Mouse (Mus musculus) midbrain, embryonic 12.5 days (tissue): ENCODE data around the gene Foxf1. TPM values are rescaled to one million over a fixed set of nuclear protein-coding genes. Genes with fewer than 3 reads are reported as not detected.
A peak's percentile ranks its signal among the peaks of the same experiment; 100 is the strongest.

Source experiments
- ATAC-seq: fragments of 200-750 bp; cut with Nextera tagmentation; 2 replicates; pipeline ENCODE4 v1.8.0; 2017; ENCODE audit warnings: low read depth, moderate TSS enrichment, moderate library complexity; ENCODE audit not compliant: low FRiP score
- H3K27ac ChIP-seq: fragments of 300-500 bp; sonication (generic); replicated peaks from 2 replicates; pipeline ENCODE4 v1.5.1; 2016; ENCODE audit warnings: mild to moderate bottlenecking
- H3K27me3 ChIP-seq: fragments of 300-500 bp; sonication (generic); 2 replicates; pipeline ENCODE4 v1.6.1; 2016; ENCODE audit warnings: mild to moderate bottlenecking
- H3K36me3 ChIP-seq: fragments of 300-500 bp; sonication (generic); 2 replicates; pipeline ENCODE4 v1.6.1; 2016
- H3K4me1 ChIP-seq: fragments of 300-500 bp; sonication (generic); 2 replicates; pipeline ENCODE4 v1.6.1; 2016
- H3K4me2 ChIP-seq: fragments of 300-500 bp; sonication (generic); replicated peaks from 2 replicates; pipeline ENCODE4 v1.6.1; 2016; ENCODE audit warnings: mild to moderate bottlenecking, moderate library complexity
- H3K4me3 ChIP-seq: fragments of 300-500 bp; sonication (generic); 2 replicates; pipeline ENCODE4 v1.5.1; 2016; ENCODE audit warnings: mild to moderate bottlenecking
- H3K9ac ChIP-seq: fragments of 300-500 bp; sonication (generic); replicated peaks from 2 replicates; pipeline ENCODE4 v1.6.1; 2016; ENCODE audit warnings: mild to moderate bottlenecking, moderate library complexity
- H3K9me3 ChIP-seq: fragments of 300-500 bp; sonication (generic); 2 replicates; pipeline ENCODE4 v1.6.1; 2016; ENCODE audit warnings: mild to moderate bottlenecking
- WGBS: fragments of 180-500 bp; shearing (Covaris S2); methylation state at CpG from one replicate; pipeline ENCODE4 v1.1.7; 2016; 5-methylcytosine and 5-hydroxymethylcytosine counted together
- polyA plus RNA-seq: library from polyadenylated mRNA; unstranded; fragments of >200 nt; fragmentation: Nextera tagmentation; extraction: Ambion mirVana; gene quantifications from 2 replicates; pipeline ENCODE4 v1.2.1, GENCODE M21; 2016

Gene Foxf1
- polyA plus RNA-seq, 1 experiment from 2014 or later = 0.33 TPM

GRCm38 (mm10) chr8:121104049-121104818, 20.0 kb downstream of the Foxf1 start:
- no peak overlapping the region for H3K27ac ChIP-seq
- H3K4me1 ChIP-seq = peaks cover 13% of the 10 kb centered on the region
- no peaks in the 10 kb centered on the region for H3K27me3 ChIP-seq
- no peak overlapping the region for H3K9ac ChIP-seq
- peaks cover 60% of the 10 kb centered on the region for H3K36me3 ChIP-seq
- H3K4me3 ChIP-seq = no peak overlapping the region
- WGBS = 52% methylated on average over 17 of the region's 17 CpGs
- no peak overlapping the region for H3K4me2 ChIP-seq
- 0 out of 2 replicates have a peak, but pooled peaks have one; percentile 28 for ATAC-seq
- H3K9me3 ChIP-seq = no peaks in the 10 kb centered on the region

- Histone ChIP-seq H3K27ac (peak within 1 kb of the TSS; percentile 78), H3K27me3 (peaks cover 35% of the 10 kb centered on the region), H3K9ac (peak within 1 kb of the TSS; percentile 87), H3K36me3 (peaks cover 22% of the 10 kb centered on the region), H3K4me2 (peak within 1 kb of the TSS; percentile 71), H3K4me1 (peaks cover 13% of the 10 kb centered on the region), H3K4me3 (peak within 1 kb of the TSS; percentile 77), H3K9me3 (no peaks in the 10 kb centered on the region)
- ATAC-seq = peak; percentile 95
- 3% methylated on average over 75 of the region's 75 CpGs for WGBS
Observed at GRCm38 (mm10) chr8:121107668-121108656, 23.8 kb downstream of the Foxf1 start, which contains the start of gene Mthfsd. Gene Mthfsd (minus strand): TSS chr8:121108392.

- no peak for ATAC-seq
- H3K27ac ChIP-seq = no peak overlapping the region
- WGBS = 15% methylated on average over 5 of the region's 5 CpGs
Observed at GRCm38 (mm10) chr8:121108657-121109056, 24.5 kb downstream of the Foxf1 start.

GRCm38 (mm10) chr8:121111145-121111907, 27.1 kb downstream of the Foxf1 start:
- no peak for ATAC-seq
- Histone ChIP-seq H3K36me3 (no peaks in the 10 kb centered on the region), H3K4me1 (peaks cover 20% of the 10 kb centered on the region), H3K27ac (no peak overlapping the region), H3K4me2 (no peak overlapping the region), H3K27me3 (peaks cover 67% of the 10 kb centered on the region), H3K9ac (0 out of 2 replicates have a peak overlapping the region, but pooled peaks have one; percentile 0), H3K4me3 (no peak overlapping the region), H3K9me3 (no peaks in the 10 kb centered on the region)
- 50% methylated on average over 7 of the region's 7 CpGs for WGBS

More at GRCm38 (mm10) chr8:121108657-121109056, 24.5 kb downstream of the Foxf1 start:
- Histone ChIP-seq H3K9me3 (no peaks in the 10 kb centered on the region), H3K27me3 (peaks cover 42% of the 10 kb centered on the region), H3K4me1 (peaks cover 16% of the 10 kb centered on the region), H3K9ac (peak overlapping the region; percentile 87; the same call in 1 of the 2 replicates), H3K4me2 (peak overlapping the region; percentile 71), H3K4me3 (peak overlapping the region; percentile 77), H3K36me3 (peaks cover 17% of the 10 kb centered on the region)

GRCm38 (mm10) chr8:121113261-121113660, 29.1 kb downstream of the Foxf1 start:
- Histone ChIP-seq H3K9ac (no peak overlapping the region), H3K4me2 (no peak overlapping the region), H3K9me3 (no peaks in the 10 kb centered on the region), H3K36me3 (no peaks in the 10 kb centered on the region), H3K27ac (no peak overlapping the region), H3K27me3 (peaks cover 86% of the 10 kb centered on the region), H3K4me1 (peaks cover 15% of the 10 kb centered on the region), H3K4me3 (no peak overlapping the region)
- WGBS = under 1% methylated on average over 21 of the region's 21 CpGs
- no peak for ATAC-seq

- Histone ChIP-seq H3K4me1 (peaks cover 15% of the 10 kb centered on the region), H3K27ac (no peak overlapping the region), H3K9me3 (no peaks in the 10 kb centered on the region), H3K4me2 (no peak overlapping the region), H3K36me3 (no peaks in the 10 kb centered on the region), H3K9ac (no peak overlapping the region), H3K4me3 (no peak overlapping the region; the same call in 1 of the 2 replicates), H3K27me3 (peaks cover 95% of the 10 kb centered on the region)
- ATAC-seq = no peak
- WGBS = under 1% methylated on average over 25 of the region's 25 CpGs
Observed at GRCm38 (mm10) chr8:121115136-121115535, 30.9 kb downstream of the Foxf1 start.

GRCm38 (mm10) chr8:121115948-121116347, 31.8 kb downstream of the Foxf1 start, which contains the start of gene Foxc2:
Gene Foxc2 (plus strand): TSS chr8:121116171.
- Histone ChIP-seq H3K9ac (peak within 1 kb of the TSS; percentile 35), H3K4me2 (peak within 1 kb of the TSS; percentile 56), H3K9me3 (no peaks in the 10 kb centered on the region), H3K27me3 (peaks cover 97% of the 10 kb centered on the region), H3K4me1 (peaks cover 15% of the 10 kb centered on the region), H3K36me3 (no peaks in the 10 kb centered on the region), H3K4me3 (peak within 1 kb of the TSS; percentile 42), H3K27ac (0 out of 2 replicates have a peak within 1 kb of the TSS, but pooled peaks have one; percentile 2)
- no peak for ATAC-seq
- WGBS = 0% methylated on average over 25 of the region's 25 CpGs

- 0 out of 2 replicates have a peak overlapping the region, but pooled peaks have one; percentile 2 for H3K27ac ChIP-seq
- no peak for ATAC-seq
- H3K27me3 ChIP-seq = peaks cover 97% of the 10 kb centered on the region
- H3K9ac ChIP-seq = peak overlapping the region; percentile 35; the same call in 1 of the 2 replicates
- WGBS = 1% methylated on average over 55 of the region's 55 CpGs
- peak overlapping the region; percentile 56 for H3K4me2 ChIP-seq
- no peaks in the 10 kb centered on the region for H3K9me3 ChIP-seq
- H3K4me3 ChIP-seq = peak overlapping the region; percentile 42
- H3K4me1 ChIP-seq = peaks cover 15% of the 10 kb centered on the region
- H3K36me3 ChIP-seq = no peaks in the 10 kb centered on the region
Observed at GRCm38 (mm10) chr8:121116591-121117185, 32.5 kb downstream of the Foxf1 start.

- under 1% methylated on average over 61 of the region's 62 CpGs for WGBS
- peaks cover 97% of the 10 kb centered on the region for H3K27me3 ChIP-seq
- H3K4me3 ChIP-seq = peak overlapping the region; percentile 42
- H3K36me3 ChIP-seq = no peaks in the 10 kb centered on the region
- no peak overlapping the region for H3K27ac ChIP-seq
- H3K4me2 ChIP-seq = peak overlapping the region; percentile 27
- no peak overlapping the region for H3K9ac ChIP-seq
- peaks cover 15% of the 10 kb centered on the region for H3K4me1 ChIP-seq
- H3K9me3 ChIP-seq = no peaks in the 10 kb centered on the region
- no peak for ATAC-seq
Observed at GRCm38 (mm10) chr8:121117186-121117651, 33.0 kb downstream of the Foxf1 start.

- Histone ChIP-seq H3K27me3 (peaks cover 97% of the 10 kb centered on the region), H3K27ac (no peak overlapping the region), H3K4me3 (peak overlapping the region; percentile 42), H3K4me2 (no peak overlapping the region), H3K9ac (no peak overlapping the region), H3K4me1 (peaks cover 15% of the 10 kb centered on the region), H3K36me3 (no peaks in the 10 kb centered on the region), H3K9me3 (no peaks in the 10 kb centered on the region)
- WGBS = under 1% methylated on average over 27 of the region's 28 CpGs
- no peak for ATAC-seq
Observed at GRCm38 (mm10) chr8:121117906-121118305, 33.7 kb downstream of the Foxf1 start.
